Mouse (Mus musculus) erythroblast, embryonic 14.5 days (primary cell): ENCODE data around the gene Gm10642. TPM values are rescaled to one million over a fixed set of nuclear protein-coding genes. Genes with fewer than 3 reads are reported as not detected.

ENCODE experiments used
- H3K27me3 ChIP-seq: 2 replicates; pipeline ENCODE4 v1.6.1; 2012; ENCODE audit warnings: inconsistent platforms; ENCODE audit not compliant: control insufficient read depth
- H3K36me3 ChIP-seq: 2 replicates; pipeline ENCODE4 v1.6.1; 2012; ENCODE audit warnings: mild to moderate bottlenecking, inconsistent platforms; ENCODE audit not compliant: control insufficient read depth
- H3K4me1 ChIP-seq: 2 replicates; pipeline ENCODE4 v1.6.1; 2012; ENCODE audit warnings: inconsistent platforms; ENCODE audit not compliant: control insufficient read depth
- H3K4me3 ChIP-seq: replicated peaks from 2 replicates; pipeline ENCODE3; 2012; ENCODE audit warnings: moderate library complexity, mild to moderate bottlenecking, inconsistent platforms
- H3K9me3 ChIP-seq: 2 replicates; pipeline ENCODE4 v1.6.1; 2012; ENCODE audit warnings: low read length, inconsistent platforms, mixed read lengths; ENCODE audit not compliant: control insufficient read depth
- GATA1 ChIP-seq: IDR thresholded peaks from 2 replicates; pipeline ENCODE4 v1.6.1; 2012; ENCODE audit warnings: low read length, inconsistent platforms, mixed read lengths
- TAL1 ChIP-seq: IDR thresholded peaks from 3 replicates; pipeline ENCODE4 v1.6.1; 2012; ENCODE audit warnings: low read length, inconsistent platforms, mixed read lengths
- polyA plus RNA-seq: library from polyadenylated mRNA; stranded (reverse); fragments of >175 nt; gene quantifications from 2 replicates; pipeline ENCODE4 v1.2.3, GENCODE M21; 2012

Gene Gm10642
- polyA plus RNA-seq, 1 experiment = 0.52 TPM

GRCm38 (mm10) chr9:70654496-70654895 is 1.6 kb upstream of the Gm10642 start:
- Histone ChIP-seq H3K4me1 (peaks cover 56% of the 10 kb centered on the region), H3K4me3 (peak overlapping the region; percentile 83), H3K9me3 (no peaks in the 10 kb centered on the region), H3K36me3 (peaks cover 63% of the 10 kb centered on the region), H3K27me3 (no peaks in the 10 kb centered on the region)
- TF ChIP-seq TAL1 (no peak), GATA1 (no peak)

GRCm38 (mm10) chr9:70655764-70656129 is 304 bp upstream of the Gm10642 start:
- Histone ChIP-seq H3K9me3 (no peaks in the 10 kb centered on the region), H3K4me1 (peaks cover 61% of the 10 kb centered on the region), H3K36me3 (peaks cover 50% of the 10 kb centered on the region), H3K27me3 (no peaks in the 10 kb centered on the region), H3K4me3 (peak overlapping the region; percentile 83)
- TF ChIP-seq TAL1 (no peak), GATA1 (no peak)

GRCm38 (mm10) chr9:70657013-70657967 is 1.2 kb downstream of the Gm10642 start, which contains the start of gene Mindy2:
Gene Mindy2, minus strand, starts transcription at chr9:70657174.
- no peak for TF ChIP-seq TAL1
- no peak for TF ChIP-seq GATA1
- Histone ChIP-seq H3K4me3 (peak within 1 kb of the TSS; percentile 83), H3K36me3 (peaks cover 35% of the 10 kb centered on the region)

GRCm38 (mm10) chr9:70658266-70658665 is 2.2 kb downstream of the Gm10642 start:
- Histone ChIP-seq H3K9me3 (no peaks in the 10 kb centered on the region), H3K36me3 (peaks cover 28% of the 10 kb centered on the region), H3K27me3 (no peaks in the 10 kb centered on the region), H3K4me1 (peaks cover 47% of the 10 kb centered on the region), H3K4me3 (peak overlapping the region; percentile 83)
- no peak for TF ChIP-seq GATA1
- TF ChIP-seq TAL1 = no peak; the same call in 2 of the 3 replicates

More at GRCm38 (mm10) chr9:70657013-70657967, 1.2 kb downstream of the Gm10642 start, which contains the start of gene Mindy2:
- H3K4me1 ChIP-seq = peaks cover 52% of the 10 kb centered on the region
- H3K27me3 ChIP-seq = no peaks in the 10 kb centered on the region
- H3K9me3 ChIP-seq = no peaks in the 10 kb centered on the region

- peaks cover 4% of the 10 kb centered on the region for H3K9me3 ChIP-seq
- H3K4me3 ChIP-seq = no peak overlapping the region
- peaks cover 57% of the 10 kb centered on the region for H3K4me1 ChIP-seq
- H3K36me3 ChIP-seq = peaks cover 45% of the 10 kb centered on the region
- H3K27me3 ChIP-seq = no peaks in the 10 kb centered on the region
- TF ChIP-seq TAL1 = no peak
- TF ChIP-seq GATA1 = no peak
Observed at GRCm38 (mm10) chr9:70664847-70665246, 8.8 kb downstream of the Gm10642 start.

GRCm38 (mm10) chr9:70665372-70666145 is 9.5 kb downstream of the Gm10642 start:
- Histone ChIP-seq H3K36me3 (peaks cover 45% of the 10 kb centered on the region), H3K9me3 (peaks cover 4% of the 10 kb centered on the region), H3K27me3 (no peaks in the 10 kb centered on the region), H3K4me3 (no peak overlapping the region), H3K4me1 (peaks cover 63% of the 10 kb centered on the region)
- TF ChIP-seq TAL1 (no peak), GATA1 (no peak)

GRCm38 (mm10) chr9:70666811-70667210 is 10.8 kb downstream of the Gm10642 start:
- TF ChIP-seq GATA1 (no peak), TAL1 (no peak)
- peaks cover 69% of the 10 kb centered on the region for H3K4me1 ChIP-seq
- peaks cover 4% of the 10 kb centered on the region for H3K9me3 ChIP-seq

GRCm38 (mm10) chr9:70668048-70668447 is 12.0 kb downstream of the Gm10642 start:
- TF ChIP-seq TAL1 (no peak), GATA1 (no peak)
- peaks cover 4% of the 10 kb centered on the region for H3K9me3 ChIP-seq
- H3K36me3 ChIP-seq = peaks cover 47% of the 10 kb centered on the region
- peaks cover 80% of the 10 kb centered on the region for H3K4me1 ChIP-seq
- H3K27me3 ChIP-seq = no peaks in the 10 kb centered on the region
- H3K4me3 ChIP-seq = no peak overlapping the region

More at GRCm38 (mm10) chr9:70666811-70667210, 10.8 kb downstream of the Gm10642 start:
- Histone ChIP-seq H3K36me3 (peaks cover 48% of the 10 kb centered on the region), H3K27me3 (no peaks in the 10 kb centered on the region), H3K4me3 (no peak overlapping the region)

GRCm38 (mm10) chr9:70669197-70669596 is 13.1 kb downstream of the Gm10642 start:
- peaks cover 82% of the 10 kb centered on the region for H3K4me1 ChIP-seq
- H3K4me3 ChIP-seq = peak overlapping the region; percentile 13
- TF ChIP-seq GATA1 (peak; percentile 71), TAL1 (peak; percentile 62)
- H3K27me3 ChIP-seq = no peaks in the 10 kb centered on the region
- peaks cover 4% of the 10 kb centered on the region for H3K9me3 ChIP-seq
- peaks cover 38% of the 10 kb centered on the region for H3K36me3 ChIP-seq
